Mouse (Mus musculus) spleen, postnatal 14 days (tissue): ENCODE results near the gene App.

Source experiments
- DNase-seq, 2 experiments: peaks; one replicate each; pipeline ENCODE4 v3.0.0; 2021 to 2022; ENCODE audit warnings: low spot score in 2 of 2

Gene App

GRCm38 (mm10) chr16:85075330-85075729 lies 98.2 kb downstream of the App start:
- DNase-seq = no peak

GRCm38 (mm10) chr16:85074889-85075288 lies 98.7 kb downstream of the App start:
- DNase-seq = no peak

GRCm38 (mm10) chr16:85072624-85073023 lies 100.9 kb downstream of the App start:
- no peak for DNase-seq

- no peak for DNase-seq
Measured at GRCm38 (mm10) chr16:85071791-85072190, 101.8 kb downstream of the App start.

GRCm38 (mm10) chr16:85071248-85071647 lies 102.3 kb downstream of the App start:
- no peak for DNase-seq

GRCm38 (mm10) chr16:85067254-85067893 lies 106.2 kb downstream of the App start:
- no peak for DNase-seq

- DNase-seq = no peak
Measured at GRCm38 (mm10) chr16:85066227-85066626, 107.3 kb downstream of the App start.

- DNase-seq = no peak
Measured at GRCm38 (mm10) chr16:85064800-85065199, 108.8 kb downstream of the App start.

- no peak for DNase-seq
Measured at GRCm38 (mm10) chr16:85062732-85063131, 110.8 kb downstream of the App start.

- DNase-seq = no peak
Measured at GRCm38 (mm10) chr16:85061725-85062124, 111.8 kb downstream of the App start.

GRCm38 (mm10) chr16:85058138-85058537 lies 115.4 kb downstream of the App start:
- no peak for DNase-seq

- no peak for DNase-seq
Measured at GRCm38 (mm10) chr16:85056212-85056611, 117.4 kb downstream of the App start.

GRCm38 (mm10) chr16:85053996-85054395 lies 119.6 kb downstream of the App start:
- DNase-seq = no peak

- DNase-seq = no peak
Measured at GRCm38 (mm10) chr16:85047310-85047709, 126.3 kb downstream of the App start.

- no peak for DNase-seq
Measured at GRCm38 (mm10) chr16:85041153-85041959, 132.2 kb downstream of the App start.

- DNase-seq = no peak
Measured at GRCm38 (mm10) chr16:85038731-85039130, 134.8 kb downstream of the App start.

GRCm38 (mm10) chr16:85037969-85038644 lies 135.5 kb downstream of the App start:
- no peak for DNase-seq

- no peak for DNase-seq
Measured at GRCm38 (mm10) chr16:85035815-85036214, 137.8 kb downstream of the App start.

- DNase-seq = no peak
Measured at GRCm38 (mm10) chr16:85033747-85034146, 139.8 kb downstream of the App start.

GRCm38 (mm10) chr16:85030810-85031209 lies 142.8 kb downstream of the App start:
- DNase-seq = no peak

- no peak for DNase-seq
Measured at GRCm38 (mm10) chr16:85028396-85028795, 145.2 kb downstream of the App start.

- DNase-seq = no peak
Measured at GRCm38 (mm10) chr16:85024706-85025105, 148.9 kb downstream of the App start.

- DNase-seq = no peak
Measured at GRCm38 (mm10) chr16:85023106-85023505, 150.5 kb downstream of the App start.
